Mouse (Mus musculus): ENCODE measurements around the gene Ppm1b. TPM values are rescaled to one million over a fixed set of nuclear protein-coding genes. Genes with fewer than 3 reads are reported as not detected.

The Ppm1b gene
- total and polyA plus RNA-seq, 3 experiments, result 45.7 to 51.6 TPM; not detected in 1

DNA sequence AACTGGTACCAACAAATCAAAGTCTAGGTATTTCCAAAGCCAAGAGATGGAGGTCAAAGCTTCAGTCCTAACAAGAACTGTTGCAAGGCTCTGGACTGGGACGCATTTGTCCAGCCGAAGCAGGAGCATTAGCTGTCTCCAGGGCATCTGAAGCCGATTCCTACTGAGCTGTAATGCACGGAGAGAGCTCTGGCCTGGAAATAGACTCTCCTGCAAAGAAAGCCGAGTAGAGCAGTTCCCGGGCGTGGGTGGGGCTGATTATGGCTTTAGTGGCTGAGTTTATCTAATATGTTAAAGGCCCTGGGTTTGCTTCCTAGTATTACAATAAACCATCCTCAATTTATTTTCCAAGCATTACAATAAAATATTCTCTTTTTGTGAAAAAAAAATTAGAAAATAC is 116.7 kb downstream of the Ppm1b start:
- no peaks in the 10 kb centered on the region for H3K9me3 ChIP-seq (replicated peaks; ENCODE audit: insufficient read depth, low read length)
- no peak for DNase-seq (ENCODE audit: low read depth, low spot score)
- TF ChIP-seq TBP (IDR thresholded peaks at IDR 0.05; ENCODE audit: low read depth, low read length) (no peak), POLR2A (IDR thresholded peaks at IDR 0.05; ENCODE audit: control insufficient read depth in 1 of 2, insufficient read depth in 1 of 2, low read depth in 1 of 2, low read length in 2 of 2, poor library complexity in 1 of 2) (no peak)
- no peak overlapping the region for H3K9ac ChIP-seq (ENCODE audit: control insufficient read depth, low read depth, low read length, poor library complexity, severe bottlenecking)
- no peaks in the 10 kb centered on the region; a peak in 1 of 4 replicates for H3K36me3 ChIP-seq (ENCODE audit: control insufficient read depth in 1 of 2, insufficient read depth in 2 of 2, low read length in 2 of 2)
- H3K27me3 ChIP-seq (ENCODE audit: control insufficient read depth in 1 of 2, insufficient read depth in 2 of 2, low read length in 2 of 2), result no peaks in the 10 kb centered on the region
- H3K79me2 ChIP-seq (ENCODE audit: control insufficient read depth, insufficient read depth, low read length, poor library complexity), result no peaks in the 10 kb centered on the region
- H3K4me3 ChIP-seq (ENCODE audit: control insufficient read depth in 1 of 2, insufficient read depth in 1 of 2, low read depth in 2 of 2, low read length in 2 of 2), result no peak overlapping the region
- no peak overlapping the region for H3K27ac ChIP-seq (ENCODE audit: control insufficient read depth, low read depth, low read length)
- H3K4me1 ChIP-seq (ENCODE audit: control insufficient read depth in 1 of 2, insufficient read depth in 2 of 2, low read length in 2 of 2), result no peaks in the 10 kb centered on the region

Other genes starting within 250 kb of the Ppm1b start
- gene Lrpprc, start 166.0 kb upstream of the Ppm1b start, total RNA-seq (2012; rRNA removed), result 97.9 and 99.1 TPM in 2 replicates
- gene Lrpprc, start 166.0 kb upstream of the Ppm1b start, polyA plus RNA-seq (2012; ENCODE audit: insufficient read depth in 1 of 2, insufficient read length in 2 of 2, low read depth in 1 of 2, low replicate concordance in 2 of 2, missing spikeins in 1 of 2), result 100 to 1,000 TPM in 1 of 2 experiments, 10 to 100 TPM in 1; 82.6 to 204 TPM
- gene Slc3a1, start 71.6 kb downstream of the Ppm1b start, total RNA-seq (2012; rRNA removed), result 0.08 and 0.10 TPM in 2 replicates
- under 1 TPM in 1 of 2 experiments, not detected in 1; 0.08 TPM for gene Slc3a1, start 71.6 kb downstream of the Ppm1b start, polyA plus RNA-seq (2012; ENCODE audit: insufficient read depth in 1 of 2, insufficient read length in 2 of 2, low read depth in 1 of 2, low replicate concordance in 2 of 2, missing spikeins in 1 of 2)
- 12.2 and 12.6 TPM in 2 replicates for gene Prepl, start 133.5 kb downstream of the Ppm1b start, total RNA-seq (2012; rRNA removed)
- gene Prepl, start 133.5 kb downstream of the Ppm1b start, polyA plus RNA-seq (2012; ENCODE audit: insufficient read depth in 1 of 2, insufficient read length in 2 of 2, low read depth in 1 of 2, low replicate concordance in 2 of 2, missing spikeins in 1 of 2), result 10 to 100 TPM in 1 of 2 experiments, not detected in 1; 23.2 TPM
- 1.6 and 2.2 TPM in 2 replicates for gene Camkmt, start 133.8 kb downstream of the Ppm1b start, total RNA-seq (2012; rRNA removed)
- gene Camkmt, start 133.8 kb downstream of the Ppm1b start, polyA plus RNA-seq (2012; ENCODE audit: insufficient read depth in 1 of 2, insufficient read length in 2 of 2, low read depth in 1 of 2, low replicate concordance in 2 of 2, missing spikeins in 1 of 2), result 1 to 10 TPM in 1 of 2 experiments, not detected in 1; 5.9 TPM

Data from MEL (cell line).